Mouse (Mus musculus) spleen, postnatal 10 days (tissue): Measurements from ENCODE around the gene Actn3.
A peak's percentile ranks its signal among the peaks of the same experiment; 100 is the strongest.

Source experiments
- DNase-seq, 2 experiments: peaks; one replicate each; pipeline ENCODE4 v3.0.0; 2021 to 2022; ENCODE audit warnings: low spot score in 2 of 2

The Actn3 gene

DNA sequence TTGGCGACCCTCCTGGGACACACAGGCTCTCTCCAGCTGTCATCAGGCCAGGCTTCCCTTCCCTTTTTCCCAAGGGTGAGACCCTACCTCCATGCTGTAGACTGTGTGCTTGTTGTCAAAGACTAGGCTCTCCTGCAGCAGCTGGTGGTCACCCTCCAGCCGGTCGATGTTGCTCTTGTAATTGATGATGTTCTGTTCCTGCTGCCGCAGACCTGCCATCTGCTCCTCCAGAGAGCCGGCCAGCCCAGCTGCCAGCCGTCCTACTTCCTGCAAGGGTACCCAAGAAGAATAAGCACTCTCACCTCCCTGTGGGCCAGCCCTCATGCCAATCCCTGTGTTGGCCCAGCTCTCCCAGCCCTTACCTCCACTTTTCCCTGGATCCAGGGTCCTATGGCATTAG lies 14.7 kb downstream of the Actn3 start:
- no peak for DNase-seq

DNA sequence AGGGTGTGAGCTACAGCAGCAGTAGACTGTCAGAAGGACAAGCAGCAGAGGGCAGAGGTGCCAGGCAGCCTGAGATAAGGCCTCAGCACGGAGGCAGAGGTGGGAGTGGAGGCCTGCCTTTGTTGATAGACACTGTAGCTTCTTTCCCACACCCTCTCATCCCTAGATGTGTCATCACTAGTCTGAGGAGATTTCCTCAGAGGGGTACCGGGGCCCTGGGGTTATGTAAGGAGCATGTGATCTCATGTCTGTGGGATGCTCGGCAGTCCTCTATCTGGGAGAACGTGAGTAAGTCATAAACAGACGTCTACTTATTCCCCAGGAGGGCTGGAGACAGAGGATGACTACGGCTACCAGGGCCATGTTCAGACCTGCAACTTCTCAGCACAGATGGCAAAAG lies 18.6 kb downstream of the Actn3 start:
- peak; percentile 58 to 83 for DNase-seq

DNA sequence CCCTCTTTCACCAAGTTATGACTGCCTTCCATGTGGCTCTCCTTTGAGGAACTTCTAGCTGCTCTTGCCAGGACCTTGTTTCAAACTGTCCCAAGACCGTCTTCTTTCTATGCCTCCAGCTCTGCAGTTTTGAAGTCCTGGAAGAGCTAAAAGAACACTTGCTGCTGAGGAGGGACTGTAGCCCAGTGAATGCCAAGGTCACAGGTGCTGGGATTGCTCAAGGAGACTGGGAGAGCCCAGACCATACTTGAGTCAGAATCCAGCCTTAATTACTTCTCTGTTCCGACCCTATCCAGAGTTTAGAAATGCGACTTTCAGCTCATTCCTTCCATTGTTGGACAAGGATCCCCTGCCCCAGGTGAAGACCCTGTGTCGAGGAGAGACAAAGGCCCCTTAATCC lies 21.8 kb downstream of the Actn3 start:
- no peak for DNase-seq

DNA sequence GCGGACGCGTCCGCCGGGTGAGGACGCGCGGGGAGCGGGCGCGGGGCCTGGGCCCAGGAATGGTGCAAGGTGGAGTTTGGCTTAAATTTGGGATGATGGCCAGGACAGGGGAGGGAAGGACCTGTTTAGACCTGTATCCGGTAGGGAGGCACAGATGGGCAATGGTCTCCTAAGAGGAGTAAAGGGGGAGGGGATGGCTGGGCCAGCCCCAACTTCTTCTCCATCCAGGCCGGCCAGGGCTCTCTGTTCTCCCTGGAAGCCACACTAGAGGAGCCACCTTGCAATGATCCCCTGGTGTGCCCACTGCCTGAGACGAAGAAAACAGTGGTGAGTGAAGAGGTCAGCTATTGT lies 22.3 kb downstream of the Actn3 start:
- no peak for DNase-seq

DNA sequence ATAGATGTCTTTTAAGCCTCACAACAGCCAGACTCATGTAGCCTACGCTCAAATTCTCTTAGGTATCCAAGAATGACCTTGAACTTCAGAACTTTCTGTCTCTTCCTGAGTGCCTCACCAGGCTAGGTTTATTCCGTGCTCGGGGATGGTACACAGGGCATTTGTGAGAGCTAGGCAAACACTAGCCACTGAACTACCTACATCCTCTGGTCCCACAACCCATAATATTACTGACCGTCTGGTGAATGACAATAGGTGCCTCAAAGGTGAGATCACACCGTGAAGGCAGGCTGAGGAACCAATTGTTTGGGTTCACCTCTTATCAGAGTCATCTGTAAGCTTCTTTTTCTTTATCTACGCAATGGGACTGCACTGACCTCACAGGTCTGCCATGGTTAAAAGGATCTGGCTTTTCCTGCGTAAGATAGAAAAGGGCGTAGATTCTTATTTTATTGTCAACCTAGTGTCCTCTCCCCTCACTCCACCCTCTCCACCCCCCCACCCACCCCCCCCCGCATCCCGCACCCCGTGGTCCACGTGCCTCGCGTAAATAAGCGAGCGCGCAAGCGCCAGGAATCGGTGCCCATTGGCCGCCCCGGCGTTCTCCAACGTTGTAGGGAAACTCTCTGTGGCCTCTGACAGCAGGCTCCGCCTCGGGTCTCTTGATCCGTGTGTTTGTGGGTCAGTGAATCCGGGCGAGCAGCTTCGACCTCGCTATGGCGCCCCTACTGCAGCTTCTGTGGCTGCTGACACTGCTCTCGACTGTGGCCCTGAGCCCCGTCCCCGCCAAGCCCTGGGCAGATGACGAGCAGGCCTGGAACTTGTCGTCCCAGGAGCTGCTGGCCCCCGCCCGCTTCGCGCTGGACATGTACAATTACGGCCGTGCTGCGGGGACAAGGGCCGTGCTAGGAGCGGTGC lies 22.9 kb downstream of the Actn3 start, which contains the start of gene Ctsf:
Gene Ctsf (plus strand): TSS at position 579 of the 918 bp plus-strand sequence.
- peak; percentile 64 to 75 for DNase-seq

DNA sequence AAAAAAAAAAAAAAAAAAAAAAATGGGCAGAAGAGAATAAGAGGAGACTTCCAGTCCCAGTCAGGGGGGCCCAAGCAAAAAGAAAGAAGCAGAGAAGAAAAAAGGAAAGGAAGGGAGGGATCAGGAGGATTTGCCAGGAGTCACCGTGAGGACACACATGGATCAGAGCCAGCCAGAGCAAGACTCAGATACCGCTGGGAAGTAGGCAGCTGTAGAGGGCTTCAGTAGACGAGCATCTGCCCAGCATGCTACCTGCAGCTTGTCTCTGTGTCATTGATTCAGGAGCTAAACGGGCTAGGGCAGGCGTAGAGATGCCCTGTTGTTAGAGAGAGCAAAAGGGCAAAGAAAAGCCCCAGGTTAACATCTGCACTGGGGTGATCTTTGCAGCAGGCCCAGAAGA lies 27.4 kb downstream of the Actn3 start:
- DNase-seq = no peak

DNA sequence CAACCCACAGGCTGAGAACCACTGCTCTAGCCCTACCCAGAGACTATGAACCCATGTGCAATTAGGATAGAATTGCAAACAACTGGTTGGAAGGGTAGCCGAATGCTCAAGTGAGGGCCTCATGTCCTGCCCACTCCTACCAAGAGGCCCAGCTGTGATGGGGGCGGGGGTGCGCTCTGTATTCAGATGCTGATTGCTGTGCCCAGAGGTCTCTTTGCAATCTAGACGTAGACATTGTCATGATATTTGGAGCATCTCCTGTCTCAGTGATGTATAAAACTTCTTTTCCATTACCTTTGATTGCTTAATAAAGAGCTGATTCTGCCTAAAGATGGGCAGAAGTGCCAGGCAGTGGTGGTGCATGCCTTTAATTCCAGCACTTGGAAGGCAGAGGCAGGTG lies 27.9 kb downstream of the Actn3 start:
- no peak for DNase-seq

DNA sequence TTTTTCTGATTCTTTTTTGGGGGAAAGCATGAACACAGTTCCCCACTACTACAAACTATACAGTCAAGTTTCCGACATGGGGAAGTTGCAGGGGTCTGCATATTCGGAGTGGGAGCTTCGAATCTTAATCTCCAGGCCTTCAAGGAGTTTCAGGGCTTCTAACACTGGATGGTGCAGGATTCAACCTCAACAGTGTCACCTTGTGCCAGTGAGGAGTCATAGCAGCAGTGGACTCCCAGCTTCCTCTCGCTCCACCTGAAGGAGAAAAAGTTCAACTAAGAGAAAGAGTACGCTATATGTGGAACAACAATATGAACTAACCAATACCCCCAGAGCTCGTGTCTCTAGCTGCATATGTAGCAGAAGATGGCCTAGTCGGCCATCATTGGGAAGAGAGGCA lies 30.2 kb downstream of the Actn3 start:
- peak in 1 of 2 experiments; percentile 25 for DNase-seq

DNA sequence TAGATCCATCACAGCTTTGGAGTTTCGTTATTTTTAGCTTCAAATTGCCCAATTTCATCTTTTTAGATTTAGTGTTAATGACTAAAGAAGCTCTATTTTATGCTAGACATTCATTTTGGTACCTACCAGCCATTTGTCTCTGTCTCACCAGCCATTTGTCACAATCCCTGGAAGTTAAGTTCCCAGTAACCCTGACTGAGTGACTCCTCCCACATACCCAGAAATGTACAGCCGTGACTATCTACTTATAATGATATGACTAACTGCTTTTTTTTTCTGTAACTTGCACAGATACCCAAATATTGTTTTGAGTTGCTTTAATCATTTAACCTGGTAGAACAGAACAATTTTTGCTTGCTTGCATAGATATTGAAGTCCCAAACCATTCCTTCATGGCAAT lies 31.9 kb downstream of the Actn3 start:
- no peak for DNase-seq

DNA sequence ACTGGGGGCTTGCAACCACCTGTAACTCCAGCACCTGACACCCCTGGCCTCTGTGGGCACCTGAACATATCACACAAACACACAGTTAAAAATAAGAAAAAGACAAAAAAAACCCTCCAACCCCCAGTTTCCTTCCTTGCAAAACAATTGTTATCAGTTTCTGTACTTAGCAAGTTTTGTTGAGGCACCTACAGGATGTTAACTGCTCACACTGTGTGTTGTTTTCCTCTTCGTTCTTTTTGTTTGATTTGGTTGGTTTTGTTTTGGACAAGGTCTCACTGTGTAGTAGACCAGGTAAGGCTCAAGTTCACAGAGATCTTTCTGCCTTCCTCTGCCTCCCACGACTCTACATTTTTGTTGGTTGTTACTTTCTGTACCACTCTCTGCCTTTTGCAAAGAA lies 35.1 kb downstream of the Actn3 start:
- no peak for DNase-seq

DNA sequence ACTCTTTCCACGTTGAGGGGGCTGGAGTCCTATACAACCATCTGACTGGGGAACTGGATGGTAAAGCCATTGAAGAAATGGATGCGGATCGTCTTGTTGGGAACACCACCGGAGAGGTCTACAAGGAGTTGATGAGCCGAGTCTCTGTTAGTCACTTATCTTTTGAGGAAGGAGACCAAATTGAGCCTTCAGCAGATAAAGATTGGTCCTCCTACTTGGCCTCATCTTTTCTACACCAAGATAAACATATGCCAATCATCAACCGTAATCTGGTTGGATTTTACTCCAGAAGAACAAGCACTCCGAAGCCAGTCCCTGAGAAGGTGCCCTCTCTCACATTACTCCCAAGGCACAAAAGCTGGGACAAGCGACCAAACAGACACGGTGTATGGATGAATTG lies 36.9 kb downstream of the Actn3 start:
- no peak for DNase-seq

DNA sequence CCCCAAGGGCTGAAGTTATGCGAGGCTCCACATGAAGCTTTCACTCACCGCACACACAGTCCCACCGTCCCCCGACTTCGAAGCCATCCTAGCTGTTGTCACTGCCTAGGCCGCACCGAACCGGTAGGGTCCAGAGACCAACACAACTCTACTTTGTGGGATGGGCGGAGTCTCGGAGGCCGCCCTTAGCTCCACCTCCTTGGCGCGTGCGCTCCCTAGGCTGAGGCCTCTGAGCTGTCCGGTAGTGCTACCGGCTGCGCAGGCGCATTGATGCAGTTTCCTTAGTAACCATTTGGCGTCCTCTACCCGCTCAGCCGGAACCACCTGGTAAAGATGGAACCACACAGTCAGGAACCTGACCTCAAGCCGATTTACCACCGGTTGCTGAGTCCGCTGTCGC lies 38.6 kb downstream of the Actn3 start, which contains the start of the genes Ccs and Ccdc87:
Gene Ccs (minus strand): TSS at position 184 of the 400 bp plus-strand sequence.
Gene Ccdc87 (plus strand): TSS at position 218 of the 400 bp plus-strand sequence.
- peak; percentile 92 to 97 for DNase-seq

DNA sequence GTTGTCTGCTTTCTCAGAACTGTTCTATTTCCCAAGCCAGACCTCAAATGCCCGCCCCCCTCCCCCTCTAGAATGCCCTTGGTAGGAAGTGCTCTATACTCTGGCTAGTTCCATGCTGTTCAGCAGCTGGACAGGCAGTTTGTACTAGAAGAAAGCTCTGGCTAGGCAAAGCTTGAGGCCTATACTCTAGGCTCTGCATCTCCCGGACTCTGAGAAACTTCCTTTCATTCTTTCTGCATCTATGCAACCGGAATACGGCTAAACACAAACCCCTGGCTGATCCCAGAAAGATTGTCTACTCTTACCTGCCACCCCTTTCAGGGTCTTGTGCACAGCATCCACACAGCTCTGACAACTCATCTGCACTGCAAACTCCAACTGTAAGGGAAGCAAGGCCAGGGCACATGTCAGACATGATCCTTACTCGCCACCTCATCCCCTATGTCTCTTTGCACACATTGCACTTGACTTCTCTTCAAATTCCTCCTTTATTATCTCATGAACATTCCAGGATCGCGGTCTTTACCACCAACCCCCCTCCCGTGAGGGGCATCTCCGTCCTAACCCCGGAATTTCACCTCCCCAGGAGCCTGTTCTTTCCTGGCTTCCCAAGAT lies 39.1 kb downstream of the Actn3 start:
- DNase-seq = peak in 1 of 2 experiments; percentile 18

DNA sequence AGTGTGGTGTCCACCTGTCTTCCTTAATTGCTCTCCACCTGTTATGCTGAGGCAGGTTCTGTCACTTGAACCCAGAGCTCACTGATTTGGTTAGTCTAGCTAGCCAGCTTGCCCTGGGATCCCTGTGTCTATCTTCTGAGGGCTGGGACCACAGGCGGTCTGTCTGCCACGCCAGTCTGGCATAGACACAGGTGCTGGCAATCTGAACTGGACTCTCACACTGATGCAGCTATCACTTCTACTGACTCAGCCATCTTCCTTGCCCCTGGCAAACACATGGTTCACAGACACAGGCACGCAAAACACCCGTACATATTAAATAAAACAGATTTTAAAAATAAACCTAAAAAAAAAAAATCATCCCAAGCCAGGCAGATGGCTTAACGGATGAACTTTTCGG lies 40.7 kb downstream of the Actn3 start:
- no peak for DNase-seq

DNA sequence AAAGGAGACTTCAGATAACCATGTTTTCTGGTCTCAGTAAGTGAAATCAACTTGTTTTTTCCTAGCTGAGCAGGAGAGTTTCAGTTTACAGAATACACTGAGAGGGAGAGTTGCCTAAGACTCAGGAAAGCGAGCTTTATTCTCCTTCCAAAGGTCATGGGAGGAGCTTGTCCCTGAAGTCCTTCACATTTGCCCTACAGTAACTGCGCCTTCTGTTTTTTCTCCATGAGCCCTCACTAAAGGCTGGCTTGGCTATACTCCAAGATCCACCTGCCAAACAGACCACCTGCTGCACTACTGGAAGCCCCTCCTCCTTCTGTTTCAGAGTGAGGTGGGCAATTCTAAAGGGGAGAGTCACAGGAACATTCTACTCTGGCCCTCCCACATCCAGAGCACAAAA lies 41.6 kb downstream of the Actn3 start:
- DNase-seq = no peak

DNA sequence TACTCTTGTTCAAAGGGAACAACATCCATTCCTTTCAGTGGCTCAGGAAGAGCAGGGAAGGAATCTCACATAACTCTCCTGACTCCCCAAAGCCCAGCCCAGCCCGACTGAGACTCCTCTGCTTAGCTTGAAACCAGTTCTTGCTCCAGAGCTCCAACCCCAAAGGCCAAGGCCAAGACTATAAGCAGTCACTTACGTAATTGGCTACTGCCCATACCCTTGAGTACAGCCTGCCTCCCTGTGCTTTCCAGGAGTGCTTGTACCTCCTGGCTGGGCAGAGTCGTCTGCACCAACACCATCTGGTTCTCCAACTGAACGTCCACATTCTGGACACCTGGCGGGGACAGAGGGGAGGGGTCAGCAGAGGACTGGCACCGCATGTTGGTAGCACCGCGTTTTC lies 43.7 kb downstream of the Actn3 start:
- no peak for DNase-seq

DNA sequence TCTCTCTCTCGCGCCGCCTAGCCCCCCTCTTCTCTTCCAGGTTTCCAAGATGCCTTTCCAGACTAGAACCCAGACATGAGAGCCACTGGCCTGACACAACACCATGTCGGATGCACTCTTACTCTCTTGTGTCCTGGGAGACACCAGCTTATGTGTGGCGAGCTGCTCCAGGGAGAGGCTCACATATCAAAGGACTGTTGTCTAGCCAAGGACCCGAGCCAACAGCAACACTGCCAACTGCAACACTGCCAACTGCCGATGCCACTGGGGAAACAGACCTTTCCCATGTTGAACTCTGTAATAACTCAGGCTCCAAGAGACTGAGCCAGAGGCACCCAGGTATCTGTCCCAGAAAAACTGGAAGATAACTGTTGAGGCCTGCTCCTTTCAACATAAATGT lies 48.6 kb downstream of the Actn3 start:
- DNase-seq = no peak

DNA sequence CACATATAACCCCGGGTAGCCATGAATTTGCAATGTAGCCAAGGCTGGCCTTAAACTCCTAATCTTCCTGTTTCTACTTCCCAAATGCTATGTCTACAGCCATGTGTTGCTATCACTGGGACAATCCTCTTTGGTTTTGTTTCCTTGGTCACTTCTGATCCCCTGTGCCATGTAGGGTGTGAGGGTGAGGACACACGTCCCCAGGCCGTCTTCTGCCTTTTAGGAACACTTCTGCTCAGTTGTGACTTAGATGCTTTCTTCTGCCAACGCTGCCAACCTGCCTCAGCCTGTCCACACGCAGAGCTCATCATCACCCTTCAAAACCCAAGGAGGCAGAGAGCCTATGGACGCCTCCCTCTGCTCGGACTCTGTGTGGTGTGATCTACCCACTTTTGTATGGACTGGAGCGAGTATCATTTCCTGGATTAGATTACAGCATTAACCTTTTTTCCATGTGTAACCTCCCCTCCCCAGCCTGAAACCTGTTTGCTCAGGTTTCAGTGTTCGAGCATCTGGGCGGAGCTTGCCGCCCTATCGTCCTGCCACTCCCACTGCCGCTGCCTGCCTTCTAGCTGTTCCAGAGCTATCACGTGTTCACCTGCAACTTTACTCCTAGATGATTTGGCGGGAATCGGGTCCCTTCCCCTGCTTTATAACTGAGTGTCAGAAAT lies 49.1 kb downstream of the Actn3 start:
- no peak for DNase-seq

DNA sequence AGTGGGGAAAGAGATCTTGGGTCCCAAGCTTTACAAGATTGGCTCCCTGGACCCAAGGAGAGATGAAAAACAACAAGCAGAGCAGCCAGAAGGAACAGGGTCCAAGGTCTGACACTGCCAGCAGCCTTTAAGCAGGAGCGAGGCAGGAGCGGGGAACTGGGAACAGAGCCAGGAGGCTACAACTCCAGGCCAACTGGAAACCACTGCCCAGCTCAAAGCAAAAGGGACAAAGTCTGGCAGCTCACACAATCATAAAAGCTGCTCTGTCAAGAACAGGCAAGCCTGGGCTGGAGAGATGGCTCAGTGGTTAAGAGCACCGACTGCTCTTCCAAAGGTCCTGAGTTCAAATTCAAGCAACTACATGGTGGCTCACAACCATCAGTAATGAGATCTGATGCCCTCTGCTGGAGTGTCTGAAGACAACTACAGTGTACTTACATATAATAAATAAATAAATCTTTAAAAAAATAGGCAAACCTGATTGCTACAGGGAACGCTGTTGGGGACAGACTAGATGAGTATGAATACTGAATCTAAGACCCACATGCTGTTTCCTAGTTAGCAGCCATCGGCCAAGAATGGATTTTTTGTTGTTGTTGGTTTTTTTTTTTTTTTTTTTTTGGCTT lies 56.9 kb downstream of the Actn3 start:
- no peak for DNase-seq

DNA sequence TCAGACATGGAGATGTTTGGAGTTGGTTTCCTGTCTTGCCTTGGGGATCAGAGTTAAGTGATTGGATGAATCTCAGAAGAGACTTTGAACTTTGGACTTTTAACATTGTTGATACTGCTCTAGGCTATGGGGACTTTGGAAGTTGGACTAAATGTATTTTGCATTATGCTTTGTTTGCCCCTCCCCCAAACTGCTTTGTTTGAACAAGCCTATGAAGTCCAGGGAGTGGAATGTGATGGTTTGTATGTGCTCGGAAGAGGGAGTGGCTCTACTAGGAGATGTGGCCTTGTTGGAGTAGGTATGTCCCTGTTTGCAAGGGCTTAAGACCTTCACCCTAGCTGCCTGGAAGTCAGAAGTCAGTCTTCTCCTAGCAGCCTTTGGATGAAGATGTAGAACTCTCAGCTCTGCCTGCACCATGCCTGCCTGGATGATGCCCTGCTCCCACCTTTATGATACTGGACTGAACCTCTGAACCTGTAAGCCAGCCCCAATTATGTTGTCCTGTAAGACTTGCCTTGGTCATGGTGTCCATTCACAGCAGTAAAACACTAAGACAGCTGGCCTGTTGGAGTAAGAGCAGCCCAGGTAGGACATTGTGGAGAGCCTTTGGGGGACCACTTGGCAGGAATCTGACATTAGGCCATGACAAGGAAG lies 60.4 kb downstream of the Actn3 start:
- no peak for DNase-seq

DNA sequence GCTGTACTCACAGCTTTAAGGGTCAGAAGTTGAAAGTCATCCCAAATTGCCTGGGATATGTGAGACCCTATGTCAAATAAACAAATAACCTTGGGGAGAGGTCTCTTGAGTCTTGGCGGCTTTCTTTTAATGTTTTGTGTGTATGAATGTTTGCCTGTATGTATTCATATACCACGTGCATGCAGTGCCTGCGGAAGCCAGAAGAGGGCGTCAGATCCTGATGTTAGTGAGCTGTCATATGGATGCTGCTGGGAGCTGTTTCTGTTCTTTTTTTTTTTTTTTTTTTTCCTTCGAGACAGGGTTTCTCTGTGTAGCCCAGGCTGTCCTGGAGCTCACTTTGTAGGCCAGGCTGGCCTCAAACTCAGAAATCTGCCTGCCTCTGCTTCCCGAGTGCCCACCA lies 64.7 kb downstream of the Actn3 start:
- peak in 1 of 2 experiments; percentile 73 for DNase-seq
